In genomic region chr6:108436608-108437007, GRCm38 (mm10) we compare ENCODE assay signal across 15 mouse cellular contexts.
DNase-seq lines count a peak whose midpoint lies in the region; ATAC-seq lines count a peak whose summit lies in the region.
"Had no signal": no experiment of that assay in that cellular context is flagged by ENCODE, and none has a peak within 500 bp of the region (broad histone marks: within the 10 kb centered on the region; RNA-seq: fewer than 3 reads in every experiment).

No protein-coding gene starts in this region.

- no peak overlapping the region for H3K27ac ChIP-seq in kidney, embryonic 14.5 days (ENCODE audit: low read depth, low read length)
- H3K27ac ChIP-seq: forebrain, embryonic 12.5 days; liver, embryonic 15.5 days; midbrain, embryonic 10.5 days; neural tube, embryonic 12.5 days had no signal

- no peak overlapping the region for H3K4me3 ChIP-seq in kidney, embryonic 14.5 days (ENCODE audit: low read length)
- H3K4me3 ChIP-seq: forebrain, embryonic 12.5 days; liver, embryonic 15.5 days; midbrain, embryonic 10.5 days; neural tube, embryonic 12.5 days had no signal

- H3K36me3 ChIP-seq in kidney, embryonic 14.5 days (ENCODE audit: control insufficient read depth, insufficient read depth, low read length) = peaks cover 16% of the 10 kb centered on the region

- H3K27me3 ChIP-seq in kidney, embryonic 14.5 days (ENCODE audit: control insufficient read depth, insufficient read depth, low read length) = no peaks in the 10 kb centered on the region
- H3K27me3 ChIP-seq: forebrain, embryonic 12.5 days; liver, embryonic 15.5 days; neural tube, embryonic 12.5 days had no signal

- 29% methylated on average over 5 of the region's 5 CpGs for WGBS in kidney, embryonic 14.5 days

- no peak overlapping the region for H3K9ac ChIP-seq in kidney, embryonic 14.5 days (ENCODE audit: low read depth, low read length)
- H3K9ac ChIP-seq: forebrain, embryonic 12.5 days; liver, embryonic 15.5 days; neural tube, embryonic 12.5 days had no signal

- H3K4me2 ChIP-seq in kidney, embryonic 14.5 days (replicated peaks; ENCODE audit: low read depth, low read length) = no peak overlapping the region
- H3K4me2 ChIP-seq: forebrain, embryonic 12.5 days; liver, embryonic 15.5 days; neural tube, embryonic 12.5 days had no signal

- H3K4me1 ChIP-seq in kidney, embryonic 14.5 days (ENCODE audit: control insufficient read depth, insufficient read depth, low read length) = peaks cover 8% of the 10 kb centered on the region; the same call in 1 of the 2 replicates
- H3K4me1 ChIP-seq: forebrain, embryonic 12.5 days; neural tube, embryonic 12.5 days had no signal

- peak; percentile 37 for DNase-seq in adrenal gland, postnatal 14 days
- no peak for DNase-seq in adrenal gland, adult 18-20 months (ENCODE audit: low spot score in 2 of 2)
- peak; percentile 49 for DNase-seq in kidney, adult 11 months
- DNase-seq in kidney, postnatal 10 days = no peak
- peak; percentile 58 for DNase-seq in MN1 (ENCODE audit: low spot score)
- DNase-seq in cerebellum, postnatal 36 days = no peak
- DNase-seq: cerebellum, adult 11 months; gastrocnemius, postnatal 36 days had no signal

- ATAC-seq in kidney, embryonic 14.5 days (ENCODE audit: low FRiP score, low TSS enrichment) = 0 out of 2 replicates have a peak, but pooled peaks have one; percentile 40
- no peak for ATAC-seq in monocyte, adult 5-6 weeks (replicated peaks; ENCODE audit: insufficient number of reproducible peaks, low FRiP score, low TSS enrichment, poor library complexity, severe bottlenecking)
- ATAC-seq: activated CD4-positive, CD25-positive, alpha-beta regulatory T cell, adult 4 months had no signal

- no peaks in the 10 kb centered on the region for H3K9me3 ChIP-seq in kidney, embryonic 14.5 days (ENCODE audit: control insufficient read depth, low read length)
- H3K9me3 ChIP-seq: forebrain, embryonic 12.5 days; liver, embryonic 15.5 days; midbrain, embryonic 10.5 days; neural tube, embryonic 12.5 days had no signal

Comparison
In these comparisons a context has a peak if more than half of its experiments do, and no peak if none do; other contexts are left out.
1. DNase-seq: peak in adrenal gland, postnatal 14 days (single experiment), kidney, adult 11 months (single experiment) and MN1 (single experiment); none in adrenal gland, adult 18-20 months (0 of 2), kidney, postnatal 10 days (single experiment) and cerebellum, postnatal 36 days (0 of 2).